In the genomic region with DNA sequence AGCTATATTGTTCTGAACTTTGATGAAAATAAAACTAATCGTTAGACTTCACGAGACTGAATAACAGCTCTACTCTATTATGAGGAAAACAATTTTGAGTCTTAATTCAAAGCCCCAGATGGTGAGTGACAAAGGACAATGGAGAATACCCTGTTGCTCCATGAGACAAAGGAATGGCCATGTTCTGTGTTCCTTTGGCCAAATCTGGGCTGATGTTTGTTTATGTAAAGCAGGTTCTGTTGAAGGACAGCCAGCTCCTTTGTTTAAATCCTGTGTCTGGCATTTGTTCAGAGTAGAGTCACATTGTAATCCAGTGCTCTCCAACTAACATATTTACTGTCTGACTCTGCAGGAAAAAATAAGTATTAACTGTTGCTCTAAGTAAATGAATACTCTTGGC, we compare ENCODE assay signal across 25 mouse cellular contexts.
DNase-seq lines count a peak whose midpoint lies in the region; ATAC-seq lines count a peak whose summit lies in the region.
"Had no signal": no experiment of that assay in that cellular context is flagged by ENCODE, and none has a peak within 500 bp of the region (broad histone marks: within the 10 kb centered on the region; RNA-seq: fewer than 3 reads in every experiment).

No protein-coding gene starts in this region.

- no peak overlapping the region for H3K9ac ChIP-seq in forebrain, embryonic 14.5 days (ENCODE audit: low read length)
- no peak overlapping the region for H3K9ac ChIP-seq in forebrain, embryonic 13.5 days
- H3K9ac ChIP-seq in midbrain, embryonic 14.5 days (replicated peaks; ENCODE audit: low read length), result no peak overlapping the region
- no peak overlapping the region for H3K9ac ChIP-seq in midbrain, embryonic 13.5 days (replicated peaks)
- H3K9ac ChIP-seq: embryonic facial prominence, embryonic 12.5 days; embryonic facial prominence, embryonic 15.5 days; heart, embryonic 13.5 days; hindbrain, embryonic 14.5 days; intestine, embryonic 15.5 days had no signal

- H3K36me3 ChIP-seq in forebrain, embryonic 14.5 days (ENCODE audit: control insufficient read depth, insufficient read depth, low read length), result no peaks in the 10 kb centered on the region
- no peaks in the 10 kb centered on the region for H3K36me3 ChIP-seq in forebrain, embryonic 13.5 days (ENCODE audit: poor library complexity, severe bottlenecking)
- no peaks in the 10 kb centered on the region for H3K36me3 ChIP-seq in midbrain, embryonic 14.5 days (ENCODE audit: control insufficient read depth, insufficient read depth, low read length)
- H3K36me3 ChIP-seq in midbrain, embryonic 13.5 days, result no peaks in the 10 kb centered on the region
- H3K36me3 ChIP-seq: embryonic facial prominence, embryonic 12.5 days; embryonic facial prominence, embryonic 15.5 days; heart, embryonic 10.5 days; heart, embryonic 13.5 days; intestine, embryonic 15.5 days had no signal

- no peaks in the 10 kb centered on the region for H3K9me3 ChIP-seq in forebrain, embryonic 14.5 days (replicated peaks; ENCODE audit: control insufficient read depth, low read length)
- no peaks in the 10 kb centered on the region for H3K9me3 ChIP-seq in forebrain, embryonic 13.5 days (replicated peaks)
- no peaks in the 10 kb centered on the region for H3K9me3 ChIP-seq in midbrain, embryonic 14.5 days (ENCODE audit: control insufficient read depth, low read length)
- H3K9me3 ChIP-seq in midbrain, embryonic 13.5 days, result no peaks in the 10 kb centered on the region
- H3K9me3 ChIP-seq: embryonic facial prominence, embryonic 12.5 days; embryonic facial prominence, embryonic 15.5 days; heart, embryonic 10.5 days; heart, embryonic 13.5 days; intestine, embryonic 15.5 days had no signal

- WGBS in forebrain, embryonic 14.5 days, result 47% methylated on average over 2 of the region's 2 CpGs
- WGBS in forebrain, embryonic 13.5 days, result 54% methylated on average over 2 of the region's 2 CpGs
- WGBS in midbrain, embryonic 14.5 days, result 84% methylated on average over 2 of the region's 2 CpGs
- WGBS in midbrain, embryonic 13.5 days, result 73% methylated on average over 2 of the region's 2 CpGs

- no peaks in the 10 kb centered on the region for H3K27me3 ChIP-seq in forebrain, embryonic 14.5 days (replicated peaks; ENCODE audit: control insufficient read depth, insufficient read depth, low read length)
- H3K27me3 ChIP-seq in forebrain, embryonic 13.5 days, result no peaks in the 10 kb centered on the region
- no peaks in the 10 kb centered on the region for H3K27me3 ChIP-seq in midbrain, embryonic 14.5 days (ENCODE audit: control insufficient read depth, insufficient read depth, low read length)
- no peaks in the 10 kb centered on the region for H3K27me3 ChIP-seq in midbrain, embryonic 13.5 days
- H3K27me3 ChIP-seq: embryonic facial prominence, embryonic 12.5 days; embryonic facial prominence, embryonic 15.5 days; heart, embryonic 13.5 days; intestine, embryonic 15.5 days; Patski had no signal

- H3K27ac ChIP-seq in forebrain, embryonic 14.5 days (ENCODE audit: low read depth, low read length), result no peak overlapping the region
- H3K27ac ChIP-seq in forebrain, embryonic 13.5 days, result no peak overlapping the region
- no peak overlapping the region for H3K27ac ChIP-seq in midbrain, embryonic 14.5 days (replicated peaks; ENCODE audit: low read depth, low read length)
- H3K27ac ChIP-seq in midbrain, embryonic 13.5 days, result no peak overlapping the region
- H3K27ac ChIP-seq: embryonic facial prominence, embryonic 12.5 days; embryonic facial prominence, embryonic 15.5 days; heart, adult 2 months; heart, embryonic 10.5 days; heart, embryonic 13.5 days; hindbrain, embryonic 14.5 days; intestine, embryonic 15.5 days had no signal

- ATAC-seq in forebrain, embryonic 14.5 days, result no peak
- no peak for ATAC-seq in forebrain, embryonic 13.5 days
- no peak for ATAC-seq in midbrain, embryonic 14.5 days (ENCODE audit: low FRiP score, low TSS enrichment)
- no peak for ATAC-seq in midbrain, embryonic 13.5 days
- ATAC-seq: forebrain, embryonic 16.5 days; intestine, embryonic 15.5 days; Patski had no signal

- DNase-seq in forebrain, embryonic 14.5 days (ENCODE audit: low spot score), result peak; percentile 11
- peak; percentile 36 for DNase-seq in midbrain, embryonic 14.5 days
- DNase-seq in brain, adult 2 months (ENCODE audit: low read depth, low spot score), result peak; percentile 33
- DNase-seq in adrenal gland, postnatal 25 days, result no peak
- DNase-seq: adrenal gland, adult 2 months; adrenal gland, postnatal 14 days; cerebellum, adult 11 months; cerebellum, adult 2 months; cerebellum, adult 9-11 months; cerebellum, postnatal 25 days; gastrocnemius, postnatal 10 days; gastrocnemius, postnatal 36 days; heart, adult 2 months; heart, postnatal 14 days; heart, postnatal 4 days had no signal

- no peaks in the 10 kb centered on the region for H3K4me1 ChIP-seq in forebrain, embryonic 14.5 days (ENCODE audit: control insufficient read depth, insufficient read depth, low read length)
- no peaks in the 10 kb centered on the region for H3K4me1 ChIP-seq in forebrain, embryonic 13.5 days
- H3K4me1 ChIP-seq in midbrain, embryonic 14.5 days (ENCODE audit: control insufficient read depth, insufficient read depth, low read length), result no peaks in the 10 kb centered on the region
- H3K4me1 ChIP-seq in midbrain, embryonic 13.5 days (replicated peaks), result no peaks in the 10 kb centered on the region
- H3K4me1 ChIP-seq: embryonic facial prominence, embryonic 12.5 days; embryonic facial prominence, embryonic 15.5 days; heart, embryonic 10.5 days; heart, embryonic 13.5 days; intestine, embryonic 15.5 days had no signal

- no peak overlapping the region for H3K4me3 ChIP-seq in forebrain, embryonic 14.5 days (ENCODE audit: low read depth, low read length)
- H3K4me3 ChIP-seq in forebrain, embryonic 13.5 days, result no peak overlapping the region
- no peak overlapping the region for H3K4me3 ChIP-seq in midbrain, embryonic 14.5 days (replicated peaks; ENCODE audit: low read depth, low read length)
- no peak overlapping the region for H3K4me3 ChIP-seq in midbrain, embryonic 13.5 days (replicated peaks)
- H3K4me3 ChIP-seq: embryonic facial prominence, embryonic 12.5 days; embryonic facial prominence, embryonic 15.5 days; heart, adult 2 months; heart, embryonic 10.5 days; heart, embryonic 13.5 days; intestine, embryonic 15.5 days had no signal

- no peak overlapping the region for H3K4me2 ChIP-seq in forebrain, embryonic 14.5 days (ENCODE audit: low read length)
- no peak overlapping the region for H3K4me2 ChIP-seq in forebrain, embryonic 13.5 days
- H3K4me2 ChIP-seq in midbrain, embryonic 14.5 days (ENCODE audit: low read length), result no peak overlapping the region
- H3K4me2 ChIP-seq in midbrain, embryonic 13.5 days (replicated peaks), result no peak overlapping the region
- H3K4me2 ChIP-seq: embryonic facial prominence, embryonic 12.5 days; embryonic facial prominence, embryonic 15.5 days; heart, embryonic 13.5 days; hindbrain, embryonic 14.5 days; intestine, embryonic 15.5 days had no signal
